Mouse (Mus musculus): ENCODE measurements around the gene Arhgef10l.

GRCm38 (mm10) chr4:140579149-140579548 lies 86.7 kb downstream of the Arhgef10l start:
- TF ChIP-seq CTCF (IDR thresholded peaks at IDR 0.05; ENCODE audit: low read depth, low read length) (no peak), POLR2A (IDR thresholded peaks at IDR 0.05; ENCODE audit: extremely low read depth, insufficient read depth, low read length) (no peak)

Data from liver, adult 2 months (tissue).